Mouse (Mus musculus) B cell, adult 2 months (primary cell): Measurements from ENCODE around the gene Alox15.
"Not testable (repeated sequence)": the region's sequence is repeated elsewhere in the genome, so short reads cannot be mapped to it uniquely, and the experiment has no call there.

ENCODE experiments used
- DNase-seq, 2 experiments: peaks; one replicate each; pipeline ENCODE4 v3.0.0; 2022

Gene Alox15

GRCm38 (mm10) chr11:70351868-70352267 lies at the start of gene Alox15:
Gene Alox15 (minus strand): TSS chr11:70352031.
- DNase-seq: peak; percentile 12 to 13

DNA sequence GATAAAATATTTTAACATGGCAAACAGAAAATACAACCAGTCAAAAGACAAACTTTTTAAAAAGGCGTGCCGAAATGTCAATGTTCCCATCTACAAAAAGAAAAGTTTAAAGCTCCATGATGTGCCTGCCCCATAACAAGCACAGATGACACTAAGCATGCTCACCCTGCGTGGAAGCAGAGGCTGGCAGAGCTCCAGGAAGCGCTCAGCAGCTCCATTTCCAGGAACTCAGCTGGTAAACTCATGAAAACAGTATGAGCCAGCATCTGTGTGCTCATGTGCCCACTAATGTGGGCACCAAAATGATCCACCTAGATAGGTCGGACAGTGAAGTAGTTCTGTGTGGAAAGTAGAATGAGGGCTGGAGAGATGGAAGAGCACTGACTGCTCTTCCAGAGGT lies 37.6 kb upstream of the Alox15 start:
- no peak for DNase-seq

- no peak for DNase-seq
Measured at GRCm38 (mm10) chr11:70387436-70387835, 35.6 kb upstream of the Alox15 start.

DNA sequence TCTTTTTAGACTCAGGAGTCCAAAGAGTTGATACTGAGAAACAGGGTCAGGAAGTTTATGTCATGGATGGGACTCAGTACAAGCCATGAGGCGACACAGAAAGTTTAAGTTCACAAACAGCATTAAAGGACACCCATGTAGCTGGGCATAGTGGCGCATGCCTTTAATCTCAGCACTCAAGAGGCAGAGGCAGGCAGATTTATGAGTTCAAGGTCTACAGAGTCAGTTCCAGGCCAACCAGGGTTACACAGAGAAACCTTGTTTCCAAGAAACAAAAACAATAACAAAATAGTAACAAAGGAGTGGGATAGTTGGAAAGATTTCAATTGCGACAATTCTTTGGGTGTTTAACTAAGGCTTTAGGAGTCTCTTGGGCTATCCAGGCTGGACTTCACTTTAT lies 32.3 kb upstream of the Alox15 start:
- no peak for DNase-seq

DNA sequence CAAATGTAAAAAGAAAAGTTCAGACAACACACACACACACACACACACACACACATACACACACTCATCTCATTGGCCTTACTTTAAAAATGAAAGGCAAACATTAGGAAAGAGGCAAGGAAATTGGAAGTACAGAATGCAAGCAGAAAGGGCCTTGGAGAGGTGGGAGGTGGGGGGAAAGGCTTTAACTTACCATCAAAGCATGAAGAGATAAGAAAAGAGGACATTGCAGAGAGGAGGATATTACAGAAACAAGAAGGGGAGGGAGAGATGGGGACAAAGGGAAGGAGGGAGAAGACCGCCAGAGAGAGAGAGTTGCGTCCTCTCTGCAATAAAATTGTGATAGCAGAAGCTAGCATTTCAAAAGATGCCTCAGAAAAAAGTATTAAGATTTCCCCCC lies 29.5 kb upstream of the Alox15 start:
- DNase-seq: no peak

DNA sequence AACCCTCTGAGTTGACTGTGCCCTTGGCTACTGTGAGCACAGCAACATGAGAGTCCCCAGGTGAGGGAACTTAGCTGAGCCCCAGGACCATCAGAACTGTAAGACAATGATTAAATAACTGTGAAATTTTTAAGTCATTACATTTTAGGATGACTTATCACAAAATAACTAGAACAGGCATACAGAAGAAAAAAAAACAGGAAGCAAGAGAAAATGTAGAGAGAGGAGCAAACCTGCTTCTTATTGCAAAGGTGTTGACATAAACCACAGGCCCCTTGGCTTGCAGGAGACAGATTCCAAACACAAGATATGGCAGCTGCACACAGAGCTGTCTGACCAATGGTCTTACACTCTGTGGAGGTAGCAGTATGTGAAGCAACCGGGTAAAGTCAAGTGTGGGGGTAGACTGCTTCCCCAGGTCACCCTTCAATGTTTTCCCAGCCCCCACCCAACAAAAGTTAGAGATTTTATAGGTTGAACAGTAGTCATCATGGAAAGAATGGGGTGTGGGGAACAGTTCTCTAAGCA lies 28.7 kb upstream of the Alox15 start:
- DNase-seq: no peak

DNA sequence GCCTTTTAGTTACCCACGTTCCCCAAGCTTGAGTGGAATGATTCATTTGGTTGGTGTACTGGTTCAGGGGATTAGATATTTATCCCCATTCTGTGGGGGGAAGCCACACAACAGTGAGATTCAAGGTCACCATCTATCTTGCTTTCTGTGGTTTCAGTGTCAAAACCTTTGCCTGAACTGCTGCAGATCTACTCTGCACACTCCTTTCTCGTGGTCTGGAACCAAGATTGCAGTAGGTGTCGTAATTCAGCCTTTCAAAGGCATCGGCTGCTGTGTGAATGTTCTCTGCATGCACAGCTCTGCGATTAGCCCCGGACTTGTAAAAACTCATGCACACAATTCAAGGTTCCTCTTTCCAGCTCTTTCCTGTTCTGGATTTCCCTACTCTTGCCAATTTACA lies 24.2 kb upstream of the Alox15 start:
- no peak for DNase-seq

GRCm38 (mm10) chr11:70374302-70374701 lies 22.5 kb upstream of the Alox15 start:
- DNase-seq: peak; percentile 26 to 30

DNA sequence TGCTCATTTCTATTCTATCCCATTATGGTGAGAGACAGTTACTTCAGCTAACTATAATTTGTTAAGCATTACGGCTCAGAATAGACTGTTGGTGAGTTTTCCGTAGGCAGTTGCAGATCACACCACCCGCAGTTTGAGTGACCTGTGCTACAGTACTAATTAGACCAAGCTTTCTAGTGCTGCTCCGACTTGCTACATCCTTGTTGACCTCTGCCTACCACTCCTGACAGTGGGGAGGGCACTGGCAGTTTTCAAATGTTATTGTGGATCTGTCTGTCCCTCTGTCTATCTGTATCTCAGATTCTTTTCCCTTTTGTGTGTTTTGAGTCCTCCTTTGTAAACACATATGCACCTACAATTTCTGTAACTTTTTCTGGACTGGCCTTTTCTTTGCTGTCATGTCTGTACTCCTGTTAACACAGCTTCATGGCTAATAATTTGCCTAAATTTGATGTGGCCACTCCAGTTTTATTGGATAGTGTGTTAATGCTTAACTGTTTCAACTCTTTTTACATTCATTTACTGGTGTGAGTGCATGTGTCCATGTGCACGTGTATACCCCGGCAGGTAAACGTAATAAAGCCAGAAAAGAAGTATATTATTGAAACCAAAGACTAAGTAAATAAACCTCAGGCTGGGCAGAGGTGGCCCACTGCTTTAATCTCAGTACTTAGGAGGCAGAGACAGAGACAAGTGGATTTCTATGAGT lies 21.2 kb upstream of the Alox15 start:
- no peak for DNase-seq

DNA sequence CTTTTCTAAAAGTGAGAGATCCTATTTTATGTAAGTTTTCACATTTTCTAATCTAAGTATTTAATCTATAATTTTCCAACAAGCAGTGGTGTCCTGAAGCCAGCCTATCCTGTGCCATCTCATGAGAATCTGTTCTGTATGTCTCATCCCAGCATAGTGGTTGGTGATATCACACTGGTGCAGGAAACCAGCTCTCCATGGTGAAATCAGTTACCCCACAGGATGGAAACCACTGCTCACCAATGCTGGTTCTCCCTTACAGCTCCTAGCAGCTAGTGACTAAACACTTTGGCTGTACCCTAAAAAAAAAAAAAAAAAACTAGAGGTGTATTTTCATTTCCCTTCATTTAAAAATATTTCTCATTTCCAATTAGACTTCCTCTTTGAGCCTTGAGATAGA lies 20.6 kb upstream of the Alox15 start:
- DNase-seq: no peak

- not testable (repeated sequence) for DNase-seq
Measured at GRCm38 (mm10) chr11:70368626-70369025, 16.8 kb upstream of the Alox15 start.

DNA sequence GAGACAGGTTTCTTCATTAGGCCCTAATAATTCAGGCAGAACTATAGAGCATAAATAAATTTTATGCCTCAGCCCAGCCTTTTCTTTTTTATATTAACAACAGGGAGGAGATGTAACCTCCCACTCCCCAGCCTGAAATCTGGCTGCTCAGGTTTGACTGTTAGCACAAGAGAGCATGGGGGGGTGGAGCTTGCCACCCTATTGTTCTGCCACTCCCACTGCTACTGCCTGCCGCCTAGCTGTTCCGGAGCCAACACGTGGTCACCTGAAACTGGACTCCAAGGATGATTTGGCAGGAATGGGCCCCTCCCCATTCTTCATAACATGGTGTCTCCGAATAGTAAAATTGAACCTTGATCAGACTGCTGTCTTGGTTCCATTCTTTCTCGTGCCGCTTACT lies 15.9 kb upstream of the Alox15 start:
- not testable (repeated sequence) for DNase-seq

GRCm38 (mm10) chr11:70348630-70349029 lies 3.2 kb downstream of the Alox15 start:
- DNase-seq: no peak

GRCm38 (mm10) chr11:70347861-70348260 lies 4.0 kb downstream of the Alox15 start:
- no peak for DNase-seq

DNA sequence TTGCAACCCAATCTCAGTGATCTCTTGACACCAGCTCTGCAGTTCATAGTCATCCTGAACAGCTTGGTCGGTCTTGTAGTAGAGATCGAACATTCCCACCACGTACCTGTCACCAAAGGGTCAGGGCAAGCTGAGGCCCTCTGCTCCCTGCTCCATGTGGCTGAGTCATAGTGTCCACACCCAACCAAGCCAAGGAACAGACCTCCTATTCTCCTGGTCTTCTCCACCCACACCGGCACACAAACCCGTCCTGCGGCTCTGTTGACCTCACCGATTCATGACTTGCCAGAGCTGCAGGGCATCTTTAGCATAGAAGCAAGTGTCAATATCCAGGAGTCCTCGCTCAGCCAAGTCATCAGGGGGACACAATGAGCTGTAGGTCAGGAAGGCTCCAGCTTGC lies 6.3 kb downstream of the Alox15 start:
- DNase-seq: no peak

- DNase-seq: no peak
Measured at GRCm38 (mm10) chr11:70345061-70345460, 6.8 kb downstream of the Alox15 start.

- no peak for DNase-seq
Measured at GRCm38 (mm10) chr11:70339481-70339880, 12.3 kb downstream of the Alox15 start.

- DNase-seq: peak; percentile 71 to 73
Measured at GRCm38 (mm10) chr11:70334477-70334876, 17.4 kb downstream of the Alox15 start.

- no peak for DNase-seq
Measured at GRCm38 (mm10) chr11:70324726-70325125, 27.1 kb downstream of the Alox15 start.

- DNase-seq: no peak
Measured at GRCm38 (mm10) chr11:70322528-70322927, 29.3 kb downstream of the Alox15 start, which contains the start of gene Alox12e. Gene Alox12e (minus strand): TSS chr11:70322628.

DNA sequence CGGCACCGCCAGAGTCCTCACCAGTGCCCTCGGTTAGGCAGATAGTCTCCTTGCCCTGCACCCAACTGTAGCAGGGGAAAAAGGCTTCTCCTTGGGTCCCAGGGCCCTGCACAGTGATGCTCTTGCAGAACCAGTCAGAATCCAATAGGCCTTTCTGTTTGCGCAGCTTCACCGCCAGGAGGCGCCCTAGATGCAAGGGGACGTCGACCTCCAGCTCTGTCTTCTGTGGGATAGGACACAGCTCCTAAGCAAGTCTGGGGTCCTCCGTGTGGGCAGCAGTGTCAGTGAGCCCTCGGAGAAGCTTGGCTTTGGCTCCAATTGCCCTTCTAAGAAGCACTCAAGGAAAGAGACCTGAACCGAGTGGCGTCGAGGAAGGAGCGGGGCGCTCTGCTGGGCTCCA lies 30.2 kb downstream of the Alox15 start:
- peak; percentile 69 to 71 for DNase-seq

GRCm38 (mm10) chr11:70319614-70320013 lies 32.2 kb downstream of the Alox15 start:
- no peak for DNase-seq

- DNase-seq: peak; percentile 58 to 59
Measured at GRCm38 (mm10) chr11:70313833-70314232, 38.0 kb downstream of the Alox15 start.

- DNase-seq: peak; percentile 49 to 57
Measured at GRCm38 (mm10) chr11:70309341-70309740, 42.5 kb downstream of the Alox15 start.

DNA sequence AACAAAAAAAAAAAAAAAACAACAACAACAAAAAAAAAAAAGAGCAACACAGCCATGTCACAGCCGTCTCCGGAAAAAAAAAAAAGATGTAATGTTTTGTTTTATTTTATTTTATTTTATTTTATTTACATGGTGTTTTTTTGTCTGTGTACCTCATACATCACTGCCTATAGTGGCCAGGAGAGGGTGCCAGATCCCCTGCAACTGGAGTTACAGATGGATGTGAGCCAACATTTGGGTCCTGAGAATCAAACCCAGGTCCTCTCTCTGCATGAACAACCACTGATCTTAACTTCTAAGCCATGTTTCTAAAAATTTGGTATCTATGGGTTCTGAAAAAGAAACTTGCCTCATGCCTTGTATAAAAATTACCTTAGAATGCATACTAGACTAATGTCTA lies 43.5 kb downstream of the Alox15 start:
- peak; percentile 19 to 40 for DNase-seq
